9 mouse cellular contexts compared by ENCODE assay signal in genomic region chr9:72808586-72808985, GRCm38 (mm10). TPM values are rescaled to one million over a fixed set of nuclear protein-coding genes. Genes with fewer than 3 reads are reported as not detected.
DNase-seq lines count a peak whose midpoint lies in the region; ATAC-seq and TF ChIP-seq lines count a peak whose summit lies in the region.
"Had no signal": no experiment of that assay in that cellular context is flagged by ENCODE, and none has a peak within 500 bp of the region (broad histone marks: within the 10 kb centered on the region; RNA-seq: fewer than 3 reads in every experiment).

No protein-coding gene starts in this region.

- H3K4me3 ChIP-seq in forebrain, embryonic 10.5 days: peak overlapping the region; percentile 97
- no peak overlapping the region for H3K4me3 ChIP-seq in forebrain, embryonic 16.5 days (replicated peaks; ENCODE audit: low read length)
- H3K4me3 ChIP-seq in lung, embryonic 14.5 days (ENCODE audit: low read depth, low read length): no peak overlapping the region; the same call in 1 of the 2 replicates
- peak overlapping the region; percentile 89 for H3K4me3 ChIP-seq in hindbrain, embryonic 11.5 days (ENCODE audit: low read depth, low read length)
- no peak overlapping the region for H3K4me3 ChIP-seq in midbrain, embryonic 15.5 days

- peaks cover 85% of the 10 kb centered on the region for H3K4me1 ChIP-seq in forebrain, embryonic 10.5 days
- peaks cover 16% of the 10 kb centered on the region for H3K4me1 ChIP-seq in forebrain, embryonic 16.5 days (replicated peaks; ENCODE audit: control insufficient read depth, insufficient read depth, low read length)
- H3K4me1 ChIP-seq in lung, embryonic 14.5 days (ENCODE audit: insufficient read depth): peaks cover 6% of the 10 kb centered on the region; the same call in 1 of the 2 replicates
- peaks cover 6% of the 10 kb centered on the region for H3K4me1 ChIP-seq in hindbrain, embryonic 11.5 days (replicated peaks; ENCODE audit: control insufficient read depth, insufficient read depth, low read length)
- peaks cover 19% of the 10 kb centered on the region for H3K4me1 ChIP-seq in midbrain, embryonic 15.5 days

- H3K9ac ChIP-seq in forebrain, embryonic 16.5 days (replicated peaks; ENCODE audit: low read depth, low read length): no peak overlapping the region
- H3K9ac ChIP-seq in lung, embryonic 14.5 days: no peak overlapping the region
- H3K9ac ChIP-seq in hindbrain, embryonic 11.5 days (ENCODE audit: low read depth, low read length): no peak overlapping the region; the same call in 1 of the 2 replicates
- no peak overlapping the region for H3K9ac ChIP-seq in midbrain, embryonic 15.5 days

- no peaks in the 10 kb centered on the region for H3K9me3 ChIP-seq in forebrain, embryonic 10.5 days
- H3K9me3 ChIP-seq in forebrain, embryonic 16.5 days (ENCODE audit: control insufficient read depth, low read length): no peaks in the 10 kb centered on the region
- H3K9me3 ChIP-seq in lung, embryonic 14.5 days (ENCODE audit: low read depth, low read length): no peaks in the 10 kb centered on the region
- H3K9me3 ChIP-seq in hindbrain, embryonic 11.5 days (ENCODE audit: control insufficient read depth, low read length): no peaks in the 10 kb centered on the region
- H3K9me3 ChIP-seq in midbrain, embryonic 15.5 days: no peaks in the 10 kb centered on the region

- H3K4me2 ChIP-seq in forebrain, embryonic 16.5 days (ENCODE audit: low read length): no peak overlapping the region
- peak overlapping the region; percentile 97; the same call in 1 of the 2 replicates for H3K4me2 ChIP-seq in lung, embryonic 14.5 days
- peak overlapping the region; percentile 92 for H3K4me2 ChIP-seq in hindbrain, embryonic 11.5 days (replicated peaks; ENCODE audit: low read depth, low read length)
- H3K4me2 ChIP-seq in midbrain, embryonic 15.5 days: peak overlapping the region; percentile 99

- H3K27ac ChIP-seq in forebrain, embryonic 10.5 days: peak overlapping the region; percentile 99
- H3K27ac ChIP-seq in forebrain, embryonic 16.5 days (ENCODE audit: low read length): no peak overlapping the region
- H3K27ac ChIP-seq in lung, embryonic 14.5 days (ENCODE audit: low read depth): no peak overlapping the region
- H3K27ac ChIP-seq in hindbrain, embryonic 11.5 days (ENCODE audit: low read depth, low read length): 0 out of 2 replicates have a peak overlapping the region, but pooled peaks have one; percentile 94
- no peak overlapping the region for H3K27ac ChIP-seq in midbrain, embryonic 15.5 days

- no peaks in the 10 kb centered on the region for H3K27me3 ChIP-seq in forebrain, embryonic 10.5 days (ENCODE audit: poor library complexity, severe bottlenecking)
- H3K27me3 ChIP-seq in forebrain, embryonic 16.5 days (replicated peaks; ENCODE audit: control insufficient read depth, insufficient read depth, low read length): peaks cover 29% of the 10 kb centered on the region
- H3K27me3 ChIP-seq in lung, embryonic 14.5 days (ENCODE audit: insufficient read depth, low read length): no peaks in the 10 kb centered on the region
- H3K27me3 ChIP-seq in hindbrain, embryonic 11.5 days (ENCODE audit: control insufficient read depth, insufficient read depth, low read length): no peaks in the 10 kb centered on the region
- peaks cover 15% of the 10 kb centered on the region for H3K27me3 ChIP-seq in midbrain, embryonic 15.5 days (replicated peaks)

- peaks cover 22% of the 10 kb centered on the region for H3K36me3 ChIP-seq in forebrain, embryonic 10.5 days (replicated peaks)
- H3K36me3 ChIP-seq in forebrain, embryonic 16.5 days (ENCODE audit: control insufficient read depth, insufficient read depth): no peaks in the 10 kb centered on the region
- no peaks in the 10 kb centered on the region for H3K36me3 ChIP-seq in lung, embryonic 14.5 days (ENCODE audit: insufficient read depth)
- H3K36me3 ChIP-seq in hindbrain, embryonic 11.5 days (ENCODE audit: control insufficient read depth, insufficient read depth, low read length): no peaks in the 10 kb centered on the region
- no peaks in the 10 kb centered on the region for H3K36me3 ChIP-seq in midbrain, embryonic 15.5 days (replicated peaks)

- no peak for TF ChIP-seq CTCF in lung, embryonic 14.5 days (IDR thresholded peaks at IDR 0.05; ENCODE audit: low read depth)

- WGBS in forebrain, embryonic 10.5 days: 1% methylated on average over 3 of the region's 3 CpGs
- 8% methylated on average over 3 of the region's 3 CpGs for WGBS in forebrain, embryonic 16.5 days
- 34% methylated on average over 3 of the region's 3 CpGs for WGBS in lung, embryonic 14.5 days
- WGBS in hindbrain, embryonic 11.5 days: 6% methylated on average over 3 of the region's 3 CpGs
- WGBS in midbrain, embryonic 15.5 days: 16% methylated on average over 3 of the region's 3 CpGs

- DNase-seq in forebrain, embryonic 10.5 days (ENCODE audit: extremely low spot score, low spot score): no peak
- DNase-seq in lung, embryonic 14.5 days: no peak
- DNase-seq in lung, postnatal 25 days (ENCODE audit: low spot score): no peak
- DNase-seq in hindbrain, embryonic 11.5 days (ENCODE audit: low spot score): peak; percentile 51
- DNase-seq in adrenal gland, postnatal 10 days: no peak
- no peak for DNase-seq in MN1 (ENCODE audit: low spot score)
- DNase-seq: gastrocnemius, postnatal 10 days had no signal

- ATAC-seq in forebrain, embryonic 16.5 days: no peak
- ATAC-seq in lung, embryonic 14.5 days (ENCODE audit: insufficient read depth): no peak
- ATAC-seq in hindbrain, embryonic 11.5 days (ENCODE audit: low FRiP score): no peak
- ATAC-seq in midbrain, embryonic 15.5 days (replicated peaks): no peak

RNA-seq across cellular contexts. Expression of gene Prtg, which starts 1.9 kb away (rescaled TPM):
- 10.1 and 11.5 TPM in 2 replicates for polyA plus RNA-seq in forebrain, embryonic 10.5 days (2016; fragmentation: Nextera tagmentation; extraction: Ambion mirVana)
- 0.19 and 0.21 TPM in 2 replicates for polyA plus RNA-seq in forebrain, embryonic 16.5 days (2015; fragmentation: Nextera tagmentation; extraction: Ambion mirVana)
- 1.3 TPM in 2 replicates for polyA plus RNA-seq in lung, embryonic 14.5 days (2014; fragmentation: Nextera tagmentation; extraction: Ambion mirVana)
- polyA plus RNA-seq in hindbrain, embryonic 11.5 days (2014; fragmentation: Nextera tagmentation; extraction: Ambion mirVana): 4.7 and 5.4 TPM in 2 replicates
- polyA plus RNA-seq in midbrain, embryonic 15.5 days (2015; fragmentation: Nextera tagmentation; extraction: Ambion mirVana): 0.45 and 0.47 TPM in 2 replicates
- under 1 TPM; 0.45 to 0.61 TPM for total RNA-seq in adrenal gland, postnatal 10 days (2021)

Comparison
In these comparisons a context has a peak if more than half of its experiments do, and no peak if none do; other contexts are left out.
1. H3K27ac ChIP-seq: peak in forebrain, embryonic 10.5 days (single experiment) and hindbrain, embryonic 11.5 days (single experiment); none in forebrain, embryonic 16.5 days (single experiment), lung, embryonic 14.5 days (single experiment) and midbrain, embryonic 15.5 days (single experiment).
2. H3K4me3 ChIP-seq: peak in forebrain, embryonic 10.5 days (single experiment) and hindbrain, embryonic 11.5 days (single experiment); none in forebrain, embryonic 16.5 days (single experiment), lung, embryonic 14.5 days (single experiment) and midbrain, embryonic 15.5 days (single experiment).